Mouse (Mus musculus) myocyte (in vitro differentiated cells): ENCODE measurements around the gene Aldh16a1.

Experiments
- MYOD1 ChIP-seq, 3 experiments: IDR thresholded peaks; one replicate each; pipeline ENCODE4 v1.6.1; 2011; ENCODE audit warnings: control low read depth in 2 of 3, low read depth in 2 of 3, mild to moderate bottlenecking in 2 of 3, moderate library complexity in 1 of 3; ENCODE audit not compliant: insufficient read length in 2 of 3, control insufficient read depth in 1 of 3
- POLR2A ChIP-seq: IDR thresholded peaks from one replicate; pipeline ENCODE4 v1.6.1; 2011; ENCODE audit warnings: low read depth, mild to moderate bottlenecking, control low read depth, moderate library complexity; ENCODE audit not compliant: insufficient read length
- POLR2AphosphoS2 ChIP-seq: IDR thresholded peaks from one replicate; pipeline ENCODE4 v1.6.1; 2011; ENCODE audit warnings: low read depth, control low read depth; ENCODE audit not compliant: insufficient read length

GRCm38 (mm10) chr7:45118336-45118735 lies 36.0 kb downstream of the Aldh16a1 start:
- no peak for TF ChIP-seq MYOD1 (IDR thresholded peaks at IDR 0.05; ENCODE audit: control insufficient read depth in 1 of 3, insufficient read length in 2 of 3, low read depth in 2 of 3)
- TF ChIP-seq POLR2AphosphoS2, result no peak
- TF ChIP-seq POLR2A, result no peak
